ENCODE assay signal across 17 mouse cellular contexts in genomic region chr12:73412500-73412899, GRCm38 (mm10).
"Had no signal": no experiment of that assay in that cellular context is flagged by ENCODE, and none has a peak within 500 bp of the region (broad histone marks: within the 10 kb centered on the region; RNA-seq: fewer than 3 reads in every experiment).

No protein-coding gene starts in this region.

- H3K9me3 ChIP-seq: liver, embryonic 15.5 days; lung, embryonic 15.5 days; megakaryocyte, embryonic 14.5 days; midbrain, embryonic 13.5 days; midbrain, embryonic 15.5 days; neural tube, embryonic 12.5 days had no signal

- ATAC-seq: liver, postnatal 0 days; lung, postnatal 0 days; midbrain, embryonic 13.5 days; midbrain, embryonic 15.5 days had no signal

- H3K9ac ChIP-seq: liver, embryonic 15.5 days; liver, postnatal 0 days; lung, embryonic 15.5 days; midbrain, embryonic 13.5 days; midbrain, embryonic 15.5 days; neural tube, embryonic 12.5 days had no signal

- H3K36me3 ChIP-seq: liver, embryonic 15.5 days; lung, embryonic 15.5 days; midbrain, embryonic 13.5 days; midbrain, embryonic 15.5 days; neural tube, embryonic 12.5 days had no signal

- DNase-seq: liver, postnatal 0 days; lung, adult 2 months; lung, postnatal 14 days; lung, postnatal 36 days; right cerebral cortex, postnatal 14 days; spleen, adult 18-20 months; thymus, adult 18-20 months; thymus, postnatal 25 days; thymus, postnatal 4 days had no signal

- H3K4me1 ChIP-seq: liver, embryonic 15.5 days; lung, embryonic 15.5 days; midbrain, embryonic 15.5 days had no signal

- H3K27ac ChIP-seq: liver, embryonic 15.5 days; lung, embryonic 15.5 days; macrophage; midbrain, embryonic 13.5 days; midbrain, embryonic 15.5 days; neural tube, embryonic 12.5 days had no signal

- H3K4me3 ChIP-seq: liver, embryonic 15.5 days; lung, embryonic 15.5 days; megakaryocyte, embryonic 14.5 days; midbrain, embryonic 13.5 days; midbrain, embryonic 15.5 days; neural tube, embryonic 12.5 days had no signal

- H3K4me2 ChIP-seq: liver, embryonic 15.5 days; lung, embryonic 15.5 days; midbrain, embryonic 13.5 days; midbrain, embryonic 15.5 days; neural tube, embryonic 12.5 days had no signal

- H3K27me3 ChIP-seq: liver, embryonic 15.5 days; lung, embryonic 15.5 days; midbrain, embryonic 13.5 days; midbrain, embryonic 15.5 days; neural tube, embryonic 12.5 days had no signal
